ENCODE assay signal across 11 mouse cellular contexts in genomic region chr11:46213844-46214243, GRCm38 (mm10). TPM values are rescaled to one million over a fixed set of nuclear protein-coding genes. Genes with fewer than 3 reads are reported as not detected.
DNase-seq lines count a peak whose midpoint lies in the region; ATAC-seq lines count a peak whose summit lies in the region.
"Had no signal": no experiment of that assay in that cellular context is flagged by ENCODE, and none has a peak within 500 bp of the region (broad histone marks: within the 10 kb centered on the region; RNA-seq: fewer than 3 reads in every experiment).

No protein-coding gene starts in this region.

- no peak overlapping the region for H3K9ac ChIP-seq in kidney, embryonic 15.5 days
- peak overlapping the region; percentile 29; the same call in 1 of the 2 replicates for H3K9ac ChIP-seq in hindbrain, embryonic 13.5 days

- no peak overlapping the region for H3K4me3 ChIP-seq in kidney, embryonic 15.5 days (replicated peaks)
- H3K4me3 ChIP-seq in embryonic facial prominence, embryonic 10.5 days = no peak overlapping the region
- H3K4me3 ChIP-seq in hindbrain, embryonic 13.5 days = no peak overlapping the region

- no peaks in the 10 kb centered on the region for H3K36me3 ChIP-seq in kidney, embryonic 15.5 days
- no peaks in the 10 kb centered on the region for H3K36me3 ChIP-seq in embryonic facial prominence, embryonic 10.5 days (replicated peaks)
- peaks cover 20% of the 10 kb centered on the region for H3K36me3 ChIP-seq in hindbrain, embryonic 13.5 days

- H3K9me3 ChIP-seq in kidney, embryonic 15.5 days (replicated peaks) = no peaks in the 10 kb centered on the region
- no peaks in the 10 kb centered on the region for H3K9me3 ChIP-seq in embryonic facial prominence, embryonic 10.5 days
- no peaks in the 10 kb centered on the region for H3K9me3 ChIP-seq in hindbrain, embryonic 13.5 days

- H3K27me3 ChIP-seq in kidney, embryonic 15.5 days = no peaks in the 10 kb centered on the region
- no peaks in the 10 kb centered on the region for H3K27me3 ChIP-seq in embryonic facial prominence, embryonic 10.5 days (replicated peaks; ENCODE audit: low read depth, poor library complexity, severe bottlenecking)
- H3K27me3 ChIP-seq in hindbrain, embryonic 13.5 days = no peaks in the 10 kb centered on the region

- peak overlapping the region; percentile 94 for H3K27ac ChIP-seq in kidney, embryonic 15.5 days
- peak overlapping the region; percentile 82 for H3K27ac ChIP-seq in embryonic facial prominence, embryonic 10.5 days (replicated peaks)
- no peak overlapping the region for H3K27ac ChIP-seq in hindbrain, embryonic 13.5 days

- peak; percentile 89 for ATAC-seq in kidney, embryonic 15.5 days (replicated peaks; ENCODE audit: low FRiP score)
- ATAC-seq in hindbrain, embryonic 13.5 days (ENCODE audit: low FRiP score) = no peak
- ATAC-seq in inflammation-experienced regulatory T-cells, adult 6 months = no peak

- no peak for DNase-seq in kidney, postnatal 25 days
- peak; percentile 67 for DNase-seq in embryonic facial prominence, embryonic 10.5 days (ENCODE audit: low spot score)
- peak; percentile 26 for DNase-seq in lung, postnatal 36 days
- no peak for DNase-seq in urinary bladder, postnatal 25 days (ENCODE audit: low spot score)
- no peak for DNase-seq in adrenal gland, postnatal 36 days
- DNase-seq: cerebellum, adult 9-10 months; thymus, postnatal 36 days had no signal

- 43% methylated on average over 5 of the region's 5 CpGs for WGBS in kidney, embryonic 15.5 days
- 69% methylated on average over 5 of the region's 5 CpGs for WGBS in embryonic facial prominence, embryonic 10.5 days
- WGBS in hindbrain, embryonic 13.5 days = 78% methylated on average over 5 of the region's 5 CpGs

- peaks cover 39% of the 10 kb centered on the region for H3K4me1 ChIP-seq in kidney, embryonic 15.5 days
- H3K4me1 ChIP-seq in embryonic facial prominence, embryonic 10.5 days = peaks cover 58% of the 10 kb centered on the region
- H3K4me1 ChIP-seq in hindbrain, embryonic 13.5 days (replicated peaks) = peaks cover 37% of the 10 kb centered on the region

- no peak overlapping the region for H3K4me2 ChIP-seq in kidney, embryonic 15.5 days
- no peak overlapping the region for H3K4me2 ChIP-seq in hindbrain, embryonic 13.5 days

RNA-seq across cellular contexts. Expression of gene Fndc9, which starts 21.5 kb away (rescaled TPM):
- polyA plus RNA-seq in kidney, embryonic 15.5 days (2015; fragmentation: Nextera tagmentation; extraction: Ambion mirVana) = 0.13 and 0.21 TPM in 2 replicates
- 0.26 and 0.29 TPM in 2 replicates for polyA plus RNA-seq in embryonic facial prominence, embryonic 10.5 days (2016; fragmentation: Nextera tagmentation; extraction: Ambion mirVana)
- 1.7 TPM in 2 replicates for polyA plus RNA-seq in hindbrain, embryonic 13.5 days (2015; fragmentation: Nextera tagmentation; extraction: Ambion mirVana)
- not detected for total RNA-seq in adrenal gland, postnatal 36 days (2021)
- polyA plus RNA-seq in inflammation-experienced regulatory T-cells, adult 6 months (2017; shearing (Covaris generic)) = 1 to 10 TPM in 1 of 3 experiments, under 1 TPM in 2; 0.57 to 1.5 (median 0.77) TPM
- total RNA-seq: hematopoietic stem cell, adult 5-6 weeks had no signal

RNA-seq across cellular contexts. Expression of gene Nipal4, which starts 47.5 kb away (rescaled TPM):
- polyA plus RNA-seq in kidney, embryonic 15.5 days (2015; fragmentation: Nextera tagmentation; extraction: Ambion mirVana) = 0.48 and 1.2 TPM in 2 replicates
- polyA plus RNA-seq in embryonic facial prominence, embryonic 10.5 days (2016; fragmentation: Nextera tagmentation; extraction: Ambion mirVana) = 0.29 and 0.71 TPM in 2 replicates
- polyA plus RNA-seq in hindbrain, embryonic 13.5 days (2015; fragmentation: Nextera tagmentation; extraction: Ambion mirVana) = 0.31 and 0.62 TPM in 2 replicates
- not detected for total RNA-seq in adrenal gland, postnatal 36 days (2021)
- polyA plus RNA-seq in inflammation-experienced regulatory T-cells, adult 6 months (2017; shearing (Covaris generic)) = under 1 TPM in 2 of 3 experiments, not detected in 1; 0.26 to 0.74 TPM
- total RNA-seq: hematopoietic stem cell, adult 5-6 weeks had no signal

Comparison
In these comparisons a context has a peak if more than half of its experiments do, and no peak if none do; other contexts are left out.
1. DNase-seq: peak in embryonic facial prominence, embryonic 10.5 days (single experiment) and lung, postnatal 36 days (single experiment); none in kidney, postnatal 25 days (0 of 2), urinary bladder, postnatal 25 days (single experiment) and adrenal gland, postnatal 36 days (0 of 2).